Mouse (Mus musculus) ES-E14 (cell line): ENCODE results near the gene Btbd11.

ENCODE experiments used
- HCFC1 ChIP-seq: IDR thresholded peaks from 2 replicates; pipeline ENCODE4 v1.6.1; 2012; ENCODE audit warnings: low read length, inconsistent platforms, borderline replicate concordance; ENCODE audit not compliant: insufficient read depth
- ZC3H11A ChIP-seq: IDR thresholded peaks from 2 replicates; pipeline ENCODE4 v1.6.1; 2012; ENCODE audit warnings: low read depth, mild to moderate bottlenecking, inconsistent platforms, low read length, borderline replicate concordance
- ZNF384 ChIP-seq: IDR thresholded peaks from 2 replicates; pipeline ENCODE4 v1.6.1; 2012; ENCODE audit warnings: low read depth, low read length, inconsistent platforms

GRCm38 (mm10) chr10:85541892-85542630 is 155.4 kb downstream of the Btbd11 start:
- TF ChIP-seq ZC3H11A (no peak), HCFC1 (no peak), ZNF384 (no peak)
